Mouse (Mus musculus): ENCODE data around the gene Mrps18c. TPM values are rescaled to one million over a fixed set of nuclear protein-coding genes. Genes with fewer than 3 reads are reported as not detected.

Gene Mrps18c
- polyA plus RNA-seq (2017; shearing (Covaris generic)), result 100 to 1,000 TPM; 122 to 153 TPM

DNA sequence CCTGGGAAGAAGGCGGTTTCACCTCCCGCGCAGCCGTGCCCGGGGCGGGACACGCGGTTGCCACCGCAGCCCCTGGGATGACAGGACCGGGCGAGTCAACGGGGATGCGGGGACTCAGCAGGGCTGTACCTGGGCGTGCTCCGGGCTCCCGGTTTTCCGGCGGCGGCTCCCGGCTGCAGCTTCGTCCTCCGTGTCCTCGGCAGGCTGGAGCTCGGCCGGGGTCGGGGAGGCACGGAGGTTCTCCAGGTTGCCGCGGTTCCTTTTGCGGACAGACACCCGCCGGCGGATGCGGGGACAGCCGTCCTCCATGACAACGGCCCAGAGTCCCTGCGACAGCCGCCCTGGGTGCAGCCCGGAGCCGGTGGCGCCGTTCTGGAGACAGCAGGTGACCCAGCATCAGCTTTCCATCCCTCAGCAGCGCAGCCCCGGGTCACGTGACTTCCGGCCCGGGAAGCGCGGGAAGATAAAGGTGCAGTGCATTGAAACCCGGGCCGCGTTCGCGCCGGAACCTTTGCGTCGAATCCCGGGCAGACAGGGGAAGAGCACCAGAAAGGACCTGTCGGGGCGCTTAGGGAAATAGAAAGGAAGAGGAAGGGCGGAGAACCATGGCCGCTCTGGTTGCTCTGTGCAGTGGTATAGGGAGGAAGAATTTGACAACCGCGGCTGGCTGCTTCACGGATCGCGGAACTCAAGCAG is at the start of gene Mrps18c, which contains the start of gene Helq:
TSS of gene Mrps18c (plus strand) at position 463 of the 696 bp plus-strand sequence.
TSS of gene Helq (minus strand) at position 434 of the 696 bp plus-strand sequence.
- ATAC-seq, result peak; percentile 91

DNA sequence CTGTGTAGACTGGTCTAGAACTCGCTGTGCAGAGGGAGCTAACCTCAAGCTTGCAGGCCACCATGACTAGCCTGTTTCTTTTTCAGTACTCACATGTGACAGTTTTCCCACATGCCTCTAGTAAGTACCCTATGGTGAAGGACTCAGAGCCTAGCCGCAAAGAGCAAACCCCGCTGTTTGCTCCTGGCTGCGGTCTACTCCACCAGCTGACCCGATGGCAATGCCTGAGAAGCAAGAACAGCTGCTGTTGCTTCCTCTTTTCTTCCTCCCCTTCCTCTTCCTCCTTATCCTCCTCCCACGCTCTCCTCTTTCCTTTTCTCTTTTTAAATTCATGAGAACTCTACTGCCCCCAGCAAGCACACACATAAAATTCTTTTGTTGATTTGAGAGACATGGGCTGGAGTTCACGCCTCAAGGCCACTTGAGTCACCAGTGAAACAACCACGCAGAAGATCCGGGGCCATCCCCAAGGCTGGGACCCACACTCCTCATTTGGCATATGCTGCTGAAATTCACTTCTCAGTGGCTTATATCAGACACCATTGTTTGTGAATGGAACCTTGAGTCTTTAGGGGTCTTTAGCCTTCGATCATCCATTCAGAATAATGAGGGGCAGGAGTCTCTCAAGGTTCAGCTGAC is 47.7 kb upstream of the Mrps18c start:
- ATAC-seq, result no peak

DNA sequence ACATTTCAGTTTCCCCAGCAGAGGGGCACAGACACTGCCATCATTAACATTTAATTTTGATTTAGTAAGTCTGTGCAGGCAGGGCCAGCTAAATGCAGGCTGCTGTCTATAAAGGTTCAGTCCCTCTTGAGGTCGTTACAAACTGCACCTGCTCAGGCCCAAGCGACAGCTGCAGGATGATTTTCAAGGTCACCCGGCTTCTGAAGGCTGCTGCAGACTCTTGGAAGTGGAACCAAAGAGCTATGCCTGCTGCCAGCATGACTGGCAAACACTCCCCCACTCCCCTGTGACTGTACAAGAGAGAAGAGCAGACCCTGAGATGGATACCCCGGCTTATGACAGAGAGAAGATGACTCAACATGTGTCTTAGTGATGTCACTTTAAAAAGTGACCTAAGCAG is 46.8 kb upstream of the Mrps18c start:
- ATAC-seq, result no peak

DNA sequence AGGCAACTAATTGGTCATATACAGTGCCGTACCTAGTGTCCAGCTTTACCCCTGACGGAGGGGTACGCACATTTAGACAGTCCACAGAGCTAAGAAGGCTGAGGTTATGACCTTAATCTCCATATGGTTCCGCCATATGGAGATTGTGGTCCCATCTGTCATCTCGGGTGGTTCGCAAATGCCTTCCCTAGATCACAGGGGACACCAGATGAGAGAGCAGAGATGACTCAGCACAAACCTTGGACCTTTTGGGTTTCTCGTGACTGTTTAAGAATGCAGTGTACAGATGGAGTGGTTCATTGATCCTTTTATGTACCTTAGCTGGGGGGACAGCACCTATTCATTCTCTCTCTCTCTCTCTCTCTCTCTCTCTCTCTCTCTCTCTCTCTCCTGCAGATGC is 45.0 kb upstream of the Mrps18c start:
- no peak for ATAC-seq

DNA sequence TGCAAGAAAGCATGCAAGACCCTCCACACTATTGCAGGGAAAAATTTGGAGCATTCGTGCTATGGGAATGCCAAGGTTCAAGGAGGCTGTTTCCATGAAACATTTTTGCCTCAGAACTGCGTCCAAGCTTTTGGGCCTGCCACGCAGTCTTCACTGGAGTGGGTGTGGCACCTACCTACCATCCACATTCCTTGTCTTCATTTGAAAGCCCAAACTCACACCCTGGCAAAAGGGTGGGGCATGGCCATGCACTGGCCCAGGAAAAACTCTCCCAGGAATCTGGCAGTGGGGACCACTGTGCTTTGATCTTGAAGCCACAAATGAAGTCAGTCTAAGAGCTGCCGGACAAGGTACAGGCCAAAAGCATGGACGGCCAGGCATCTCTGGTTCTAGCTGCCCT is 40.3 kb upstream of the Mrps18c start:
- ATAC-seq, result no peak

DNA sequence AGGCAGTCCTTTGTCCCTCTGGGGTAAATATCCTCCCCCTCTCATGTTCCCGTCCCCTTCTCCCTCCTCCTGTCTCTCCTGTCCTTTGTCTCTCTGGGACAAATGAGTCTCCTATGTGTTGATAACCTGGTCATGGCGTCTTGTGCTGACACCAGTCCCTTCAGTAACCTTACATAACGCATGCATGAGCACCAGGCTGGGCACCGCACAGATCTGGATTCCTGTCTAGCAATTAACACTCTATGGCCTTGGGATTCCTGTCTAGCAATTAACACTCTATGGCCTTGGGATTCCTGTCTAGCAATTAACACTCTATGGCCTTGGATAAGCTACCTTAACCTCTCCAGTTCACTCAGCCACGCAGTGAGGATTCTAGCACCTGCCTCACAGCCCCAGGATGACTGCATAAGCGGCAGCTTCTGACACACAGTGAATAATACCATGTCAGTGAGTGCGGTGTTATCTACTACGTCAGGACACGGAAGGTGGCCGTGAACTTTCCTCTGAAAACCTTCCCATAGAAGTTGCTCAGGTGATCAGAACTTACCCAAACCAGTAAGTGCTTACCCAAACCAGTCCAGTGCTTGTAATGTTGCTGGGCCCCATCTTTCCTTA is 38.3 kb upstream of the Mrps18c start:
- ATAC-seq, result no peak

DNA sequence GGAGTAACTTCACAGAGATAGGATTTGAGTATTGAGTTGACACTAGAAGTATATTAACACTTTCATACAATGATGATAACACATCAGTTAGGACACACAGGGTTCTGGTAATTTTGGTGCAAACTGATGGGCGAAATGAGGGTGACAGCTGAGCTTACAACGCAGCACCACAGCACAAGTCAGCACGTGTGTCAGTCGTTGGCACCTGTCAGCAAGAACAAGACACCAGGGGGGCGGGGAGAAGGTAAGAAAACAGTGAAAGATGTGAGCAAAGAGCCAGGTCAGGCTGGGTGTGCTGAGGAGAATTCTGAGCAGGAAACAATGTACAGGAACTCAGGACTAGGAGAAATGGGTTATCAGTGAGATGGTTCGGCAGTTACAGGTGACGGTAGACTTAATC is 36.7 kb upstream of the Mrps18c start:
- no peak for ATAC-seq

DNA sequence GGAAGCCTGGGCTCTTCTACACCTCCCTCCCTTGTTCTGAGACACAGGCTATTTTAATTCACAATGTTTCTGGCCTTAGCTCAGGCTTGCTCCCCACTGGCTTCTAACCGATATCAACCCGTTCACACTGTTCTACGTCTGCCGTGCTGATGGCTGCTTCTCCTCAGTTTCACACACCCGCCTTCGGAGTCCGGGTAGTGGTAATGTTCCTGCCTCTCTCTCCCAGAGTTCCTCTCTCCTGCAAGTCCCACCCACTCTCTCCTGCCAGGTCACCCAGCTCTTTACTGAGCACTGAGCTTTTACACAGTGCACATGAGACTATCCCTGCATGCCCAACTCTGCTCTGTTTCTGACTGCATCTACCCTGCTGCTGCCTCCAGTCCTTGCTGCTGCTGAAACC is 32.4 kb upstream of the Mrps18c start:
- no peak for ATAC-seq

DNA sequence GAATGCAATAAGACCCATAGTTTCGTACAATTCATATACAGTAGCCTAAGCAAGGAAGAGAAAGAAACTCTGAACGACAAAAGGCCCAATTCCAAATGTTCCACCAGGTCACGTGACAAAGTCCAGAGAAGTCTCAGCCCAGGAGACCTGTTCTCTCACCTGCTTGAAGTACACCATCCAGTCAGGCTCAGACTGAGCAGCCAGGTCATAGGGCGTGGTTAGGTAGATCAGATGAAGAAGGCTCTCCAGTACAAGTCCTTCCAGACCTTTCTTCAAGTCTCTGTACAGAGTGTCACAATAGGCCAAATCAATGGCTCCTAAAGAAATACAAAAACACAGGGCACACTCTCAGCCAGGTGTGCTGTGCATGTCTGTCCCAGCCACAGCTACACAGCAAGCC is 26.9 kb upstream of the Mrps18c start:
- no peak for ATAC-seq

DNA sequence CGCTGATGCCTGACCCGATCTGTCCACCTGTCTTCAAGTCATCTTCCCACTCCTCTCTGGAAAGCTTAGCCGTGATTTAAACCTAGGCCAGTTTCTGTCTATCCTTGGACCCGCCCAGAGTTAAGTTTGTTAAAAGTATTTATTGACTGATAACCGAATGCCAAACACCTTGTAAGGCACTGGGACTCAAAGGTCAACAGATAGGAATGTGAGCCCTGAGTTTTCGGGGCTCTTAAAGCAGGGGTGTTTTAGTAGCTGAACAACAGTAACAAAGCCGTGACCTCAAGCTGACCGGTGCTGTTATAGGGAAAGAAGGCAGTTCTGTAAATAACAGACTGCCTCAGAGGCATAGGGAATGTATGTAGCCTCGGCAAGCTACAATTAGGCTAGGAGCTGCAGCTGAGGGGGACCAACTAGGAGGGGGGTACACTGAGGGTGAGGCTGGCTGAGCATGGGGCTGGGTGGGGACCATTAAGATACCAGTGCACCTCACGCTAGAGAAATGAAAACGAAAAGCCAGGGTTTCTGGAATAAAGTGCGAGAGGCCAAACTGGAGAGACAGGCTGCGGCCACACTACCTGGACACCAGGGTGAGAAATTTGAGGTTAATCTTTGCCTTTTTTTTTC is 22.5 kb upstream of the Mrps18c start:
- ATAC-seq, result no peak

DNA sequence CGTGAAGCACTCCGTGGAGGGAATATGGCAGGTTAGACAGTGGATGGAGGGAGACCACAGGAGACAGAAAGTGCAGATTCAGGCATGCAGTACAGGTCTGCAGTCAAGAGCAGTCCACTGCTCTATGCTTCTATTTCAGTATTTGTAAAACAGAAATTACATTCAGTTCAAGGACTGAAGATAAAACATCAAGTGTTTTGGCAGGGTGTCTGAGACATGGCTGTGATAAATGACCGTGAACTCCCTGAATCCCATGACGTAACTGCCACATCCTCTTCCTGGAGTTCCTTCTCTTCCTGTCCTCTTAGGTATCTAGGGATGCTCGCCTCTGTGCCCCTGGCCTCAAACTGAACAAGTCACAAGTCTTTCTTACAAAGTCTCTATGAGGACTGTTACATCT is 21.5 kb upstream of the Mrps18c start:
- no peak for ATAC-seq

DNA sequence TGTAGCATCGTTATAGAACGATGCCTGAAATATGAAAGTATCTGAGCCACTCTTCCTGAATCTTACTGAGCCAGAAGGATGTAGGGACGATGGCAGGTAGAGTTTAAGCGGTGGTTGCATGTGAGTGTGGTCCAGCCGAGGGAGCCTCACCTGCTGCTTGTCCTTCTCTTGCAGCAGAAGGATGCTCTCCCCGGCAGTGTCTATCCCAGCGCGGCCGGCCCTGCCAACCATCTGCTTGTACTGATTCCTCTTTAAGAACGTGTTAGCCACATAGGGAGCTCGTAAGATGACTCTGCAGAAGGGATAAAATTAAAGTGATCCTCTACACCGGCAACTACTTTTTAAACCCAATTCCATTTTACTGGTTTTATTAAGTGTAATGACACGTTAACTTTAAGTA is 19.4 kb upstream of the Mrps18c start:
- ATAC-seq, result no peak

DNA sequence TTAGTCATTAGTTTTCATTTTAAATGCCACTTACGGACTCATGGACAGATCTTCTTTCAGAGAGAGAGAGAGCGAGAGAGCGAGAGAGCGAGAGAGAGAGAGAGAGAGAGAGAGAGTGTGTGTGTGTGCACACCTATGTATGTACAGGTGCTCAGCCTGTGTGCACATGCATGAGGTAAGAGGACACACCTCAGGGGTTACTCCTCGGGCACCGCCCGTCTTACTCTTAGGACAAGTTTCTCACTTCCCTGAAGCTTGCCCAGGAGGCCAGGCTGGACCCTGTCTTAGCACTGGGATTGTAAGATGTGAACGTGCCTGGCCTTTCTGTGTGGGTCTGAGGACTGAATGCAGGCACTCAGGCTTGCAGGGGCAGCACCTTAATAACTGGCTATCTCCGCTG is 10.9 kb upstream of the Mrps18c start:
- ATAC-seq, result no peak

DNA sequence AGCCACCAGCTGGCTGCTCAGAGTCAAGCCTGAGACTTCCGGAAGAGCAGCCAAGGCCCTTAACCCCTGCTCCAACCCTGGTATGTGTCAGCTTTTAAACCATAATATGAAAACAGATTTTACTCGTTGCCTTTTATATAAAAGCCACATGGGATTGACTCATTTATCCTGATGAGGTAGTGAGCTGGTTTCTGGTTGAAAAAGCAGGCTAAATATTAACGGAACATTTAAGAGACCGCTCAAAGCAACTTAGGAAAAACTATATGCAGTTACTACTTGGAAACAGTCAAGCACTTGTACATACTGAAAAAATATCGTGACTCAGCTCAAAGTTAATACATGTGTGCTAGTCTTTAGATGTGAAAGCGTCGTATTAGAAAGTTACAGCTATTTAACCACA is 6.2 kb upstream of the Mrps18c start:
- no peak for ATAC-seq

DNA sequence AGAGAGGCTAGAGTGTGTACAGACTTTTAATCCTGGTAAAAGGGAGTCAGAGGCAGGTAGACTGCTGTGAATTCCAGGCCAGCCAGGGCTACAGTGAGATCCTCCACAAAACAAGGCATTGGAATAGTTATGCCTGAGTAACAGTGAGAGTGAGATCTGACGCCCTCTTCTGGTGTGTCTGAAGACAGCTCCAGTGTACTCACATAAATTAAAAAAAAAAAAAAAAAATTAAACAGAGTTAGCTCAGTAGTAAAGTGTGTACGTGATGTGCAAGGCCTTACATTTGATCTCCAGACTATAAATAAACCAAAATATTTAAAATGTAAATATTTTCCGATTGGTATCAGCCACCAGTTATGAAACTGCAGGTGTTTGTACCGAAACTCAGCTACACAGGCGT is 4.3 kb upstream of the Mrps18c start:
- no peak for ATAC-seq

DNA sequence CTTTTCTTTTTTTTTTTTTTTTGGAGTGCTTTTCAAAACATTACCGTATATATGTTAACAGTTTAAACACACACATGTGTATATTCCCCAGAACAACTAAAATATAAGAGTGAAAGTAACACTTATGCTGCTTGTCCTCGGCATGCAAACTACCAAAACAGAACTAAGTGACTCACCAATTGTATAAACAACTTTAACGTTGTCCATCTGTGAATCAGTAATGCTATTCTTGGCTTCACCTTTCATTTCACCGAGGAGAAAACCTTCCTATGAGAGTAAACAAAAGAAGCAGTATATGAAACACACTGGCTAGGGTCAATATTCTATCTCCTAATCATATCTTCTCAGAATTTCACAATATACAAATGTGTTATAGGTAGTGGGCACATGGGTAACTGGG is 19.9 kb downstream of the Mrps18c start:
- ATAC-seq, result no peak

DNA sequence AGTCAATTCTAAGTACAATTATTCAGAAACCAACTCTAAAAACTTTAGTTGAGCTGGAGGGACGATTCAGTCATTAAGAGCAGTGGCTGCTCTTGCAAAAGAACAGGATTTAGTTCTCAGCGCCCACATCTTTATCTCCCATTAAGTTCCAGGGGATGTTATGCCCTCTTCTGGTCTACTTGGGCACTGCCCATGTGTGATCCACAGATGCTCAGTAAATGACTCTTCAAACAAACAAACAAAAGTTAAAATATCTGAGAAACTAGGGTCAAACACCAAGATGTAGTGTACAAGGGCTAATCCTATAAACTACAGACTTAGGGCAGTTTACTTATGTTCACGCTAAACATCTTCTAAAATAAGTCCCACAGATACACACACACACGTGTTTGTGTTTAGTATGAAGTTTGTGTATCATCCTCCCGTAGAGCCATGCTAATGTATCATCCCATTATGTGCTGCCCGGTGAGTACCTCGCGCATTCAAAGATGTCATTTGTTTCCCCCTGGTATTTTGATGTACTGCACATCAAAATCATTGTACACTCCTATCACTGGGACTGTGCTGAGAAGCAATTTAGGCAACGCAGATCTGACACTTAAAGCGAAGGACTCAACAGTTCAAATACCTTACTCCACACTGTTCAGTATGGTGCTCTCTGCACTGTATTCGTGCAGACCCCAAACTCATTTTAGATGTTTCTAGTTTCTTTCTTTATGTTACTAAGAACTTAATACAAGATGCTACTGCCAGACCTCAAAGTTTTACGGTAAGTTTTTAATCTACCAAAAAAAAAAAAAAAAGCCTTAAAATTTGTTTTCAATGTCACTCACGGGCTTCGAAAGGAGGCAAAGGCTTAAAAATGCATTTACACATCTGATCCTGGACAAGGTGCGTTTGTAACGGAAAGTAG is 21.4 kb downstream of the Mrps18c start:
- ATAC-seq, result no peak

DNA sequence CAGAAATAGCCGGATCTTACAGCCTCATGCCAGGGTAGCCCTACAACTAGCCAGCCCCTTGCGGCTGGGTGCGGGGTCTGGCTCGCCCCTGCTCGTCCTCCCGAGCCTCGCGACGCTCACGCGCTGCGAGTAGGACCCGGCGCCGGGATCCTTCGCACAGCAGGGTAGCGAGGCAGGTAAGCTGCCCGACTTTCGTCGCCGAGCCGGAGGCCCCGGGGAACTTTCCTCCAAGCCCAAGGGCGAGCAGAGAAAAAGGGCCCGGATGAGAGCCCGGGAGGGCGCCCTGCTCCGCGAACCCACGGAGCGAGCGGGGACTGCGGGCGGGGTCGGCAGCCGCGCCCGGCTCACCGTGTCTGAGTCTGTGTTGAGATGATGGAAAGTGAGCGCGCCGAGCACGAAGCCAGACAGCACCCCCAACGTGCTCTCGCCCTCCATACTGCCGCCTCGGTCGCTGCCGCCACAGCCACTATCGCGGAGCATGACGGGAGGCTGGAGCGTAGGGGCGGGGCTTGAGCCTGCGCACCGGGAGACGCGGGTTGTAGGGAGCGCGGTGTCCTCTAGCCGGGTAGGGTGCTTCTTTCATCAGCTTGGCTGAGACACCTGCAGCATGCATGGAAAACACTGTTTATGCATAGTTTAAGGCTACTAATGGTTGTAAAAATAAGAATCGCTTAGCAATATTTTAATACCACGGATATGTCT is 22.2 kb downstream of the Mrps18c start, which contains the start of gene Abraxas1:
TSS of gene Abraxas1 (minus strand) at position 483 of the 702 bp plus-strand sequence.
- ATAC-seq, result peak; percentile 95

DNA sequence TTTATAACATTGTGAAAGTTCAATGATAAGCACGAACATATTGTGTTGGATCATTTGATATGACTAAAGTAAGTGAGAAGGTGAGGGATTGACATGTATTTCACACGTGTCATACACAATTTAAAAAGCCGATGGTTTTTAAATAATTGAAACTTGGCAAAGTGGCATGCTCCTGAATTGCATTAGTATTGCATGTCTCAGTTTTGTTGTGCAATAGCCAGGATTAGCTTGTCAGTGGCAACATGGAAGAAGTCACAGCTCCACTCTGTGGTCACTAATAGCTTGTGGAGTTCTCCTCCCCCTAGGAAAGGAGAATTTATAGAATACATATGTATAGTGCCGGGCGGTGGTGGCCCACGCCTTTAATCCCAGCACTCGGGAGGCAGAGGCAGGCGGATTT is 22.9 kb downstream of the Mrps18c start:
- ATAC-seq, result no peak

DNA sequence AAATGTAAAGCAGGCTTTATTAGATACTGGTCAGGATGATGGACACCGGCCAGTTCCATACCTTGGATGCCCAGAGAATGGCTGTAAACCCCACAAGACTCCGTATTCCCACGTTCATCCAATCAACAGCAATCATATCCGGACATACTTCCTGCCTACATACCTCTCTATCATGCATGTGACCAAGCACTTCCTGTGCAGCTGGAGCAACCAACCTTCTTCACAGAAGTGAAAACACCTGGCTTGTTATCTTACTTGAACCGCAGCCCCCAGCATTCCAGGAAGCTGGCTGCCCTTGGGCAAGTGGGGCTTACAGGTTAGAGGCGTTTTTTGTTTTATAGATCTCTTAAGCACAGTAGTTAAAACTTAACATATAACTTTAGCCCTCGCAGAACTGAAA is 24.4 kb downstream of the Mrps18c start:
- ATAC-seq, result no peak

DNA sequence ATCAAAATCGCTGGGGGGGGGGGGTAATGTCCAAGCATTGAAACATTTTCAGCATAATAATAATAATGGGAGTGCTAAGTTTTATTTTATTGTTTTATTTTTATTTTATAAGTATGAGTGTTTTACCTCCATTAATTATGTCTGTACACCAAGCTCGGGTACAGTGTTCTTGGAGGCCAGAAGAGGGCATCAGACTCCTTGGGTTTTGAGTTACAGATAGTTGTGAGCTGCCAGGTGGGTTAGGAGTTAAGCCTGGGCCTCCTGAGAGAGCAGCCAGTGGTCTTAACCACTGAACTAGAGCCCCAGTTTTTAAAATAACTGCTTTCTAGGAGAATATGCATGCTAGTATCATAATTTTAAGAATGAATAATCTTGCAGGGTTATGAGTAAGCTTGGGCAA is 27.5 kb downstream of the Mrps18c start:
- peak; percentile 51 for ATAC-seq

DNA sequence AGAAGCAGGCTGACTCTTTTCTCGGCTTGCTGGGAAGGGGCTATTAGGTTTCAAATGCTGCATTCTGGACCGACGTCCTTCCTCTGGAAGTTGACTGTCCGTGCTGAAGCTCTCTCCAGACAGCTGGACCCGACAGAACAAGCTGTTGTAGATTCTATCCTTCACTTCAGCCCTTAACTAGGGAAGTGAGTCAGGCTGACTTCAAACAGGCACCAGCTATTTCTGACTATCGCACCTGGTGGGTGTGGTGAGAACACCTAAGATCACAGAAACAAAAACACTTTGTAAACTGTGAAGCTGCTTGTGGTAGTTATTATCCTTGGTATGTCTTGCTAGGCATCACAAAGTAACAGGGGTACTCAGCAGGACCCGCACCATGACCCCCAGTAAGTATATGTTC is 28.1 kb downstream of the Mrps18c start:
- no peak for ATAC-seq

Measured in CD4-positive, CD25-positive, alpha-beta regulatory T cell, adult 4 months (primary cell).